Mouse (Mus musculus) kidney, adult 2 months (tissue): Measurements from ENCODE around the gene Mmp14.

Experiments
- CTCF ChIP-seq: fragments of 200-500 bp; conservative IDR thresholded peaks from 2 replicates; pipeline ENCODE4 v1.5.1; 2011; ENCODE audit warnings: low read depth, mild to moderate bottlenecking, control low read depth, low read length, moderate library complexity, mixed read lengths; ENCODE audit not compliant: insufficient read depth, insufficient read length
- POLR2A ChIP-seq: fragments of 200-500 bp; IDR thresholded peaks from one replicate; pipeline ENCODE4 v1.6.1; 2011; ENCODE audit warnings: low read depth, low read length, control low read depth

DNA sequence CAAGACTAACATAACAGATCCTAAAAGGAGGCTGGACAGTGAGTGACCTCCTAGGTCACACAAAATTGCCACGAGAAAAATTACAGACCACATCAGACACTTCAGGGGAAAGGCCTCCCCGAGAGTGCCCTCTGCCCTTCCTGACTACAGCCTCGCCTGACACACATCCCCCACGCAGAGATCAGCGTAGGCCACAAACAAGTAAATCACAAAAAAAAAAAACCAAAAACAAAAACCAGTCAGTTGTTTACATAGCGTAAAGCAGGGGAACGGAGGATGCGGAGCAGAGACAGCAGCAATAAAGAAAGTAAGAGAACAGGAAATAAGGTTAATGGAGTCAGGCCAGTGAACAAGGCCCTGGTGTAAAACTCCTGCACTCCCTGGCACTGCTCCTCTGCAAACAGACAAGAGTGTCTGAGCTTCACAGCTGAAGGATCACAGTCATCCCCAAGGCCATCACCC lies 32.5 kb upstream of the Mmp14 start:
- TF ChIP-seq CTCF (no peak), POLR2A (no peak)
